Mouse (Mus musculus): ENCODE measurements at regions not wholly inside any gene's neighbourhood (a gene's known extent, or its start where the extent isn't known, plus 50 kb on each side); places are given as distances from the start of the nearest gene placed in this dataset.

DNA sequence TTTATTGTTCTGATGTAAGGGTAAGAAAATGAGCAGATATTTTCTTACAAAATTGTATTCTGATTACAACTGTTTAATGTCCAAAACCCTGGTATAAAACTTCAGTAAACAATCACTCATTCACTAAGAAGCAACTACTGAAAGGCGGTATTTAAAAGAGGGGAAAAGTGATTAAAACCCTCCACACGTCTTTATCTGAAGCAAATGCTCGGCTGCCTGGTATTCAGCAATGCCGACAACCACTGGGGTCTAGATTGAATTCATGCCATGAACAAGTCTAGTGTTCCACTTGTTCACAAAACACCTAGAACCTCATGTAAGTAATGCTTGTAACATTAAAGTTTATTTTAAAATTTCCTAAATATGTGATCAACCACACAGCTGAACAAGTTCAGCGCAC lies 139.2 kb upstream of the Klf14 start:
- no peak overlapping the region for H3K4me3 ChIP-seq (ENCODE audit: low read depth, low read length)
- no peak overlapping the region for H3K27ac ChIP-seq (ENCODE audit: insufficient read depth, low read length)
- no peaks in the 10 kb centered on the region for H3K4me1 ChIP-seq (ENCODE audit: control insufficient read depth, insufficient read depth, low read length)
- H3K9ac ChIP-seq (ENCODE audit: low read depth, poor library complexity, severe bottlenecking), result no peak overlapping the region
- no peaks in the 10 kb centered on the region for H3K36me3 ChIP-seq (ENCODE audit: control insufficient read depth, insufficient read depth, low read length, poor library complexity, severe bottlenecking)
- H3K9me3 ChIP-seq (replicated peaks; ENCODE audit: control insufficient read depth, insufficient read depth, low read length, poor library complexity, severe bottlenecking), result no peaks in the 10 kb centered on the region; the same call in 1 of the 2 replicates
- no peaks in the 10 kb centered on the region for H3K27me3 ChIP-seq (ENCODE audit: control insufficient read depth, insufficient read depth, low read length, poor library complexity, severe bottlenecking)
- TF ChIP-seq EP300 (IDR thresholded peaks at IDR 0.05; ENCODE audit: insufficient read depth, low read depth, low read length) (no peak), CTCF (IDR thresholded peaks at IDR 0.05; ENCODE audit: low read depth, low read length) (no peak), POLR2A (IDR thresholded peaks at IDR 0.05; ENCODE audit: insufficient read depth, low read length) (no peak)

DNA sequence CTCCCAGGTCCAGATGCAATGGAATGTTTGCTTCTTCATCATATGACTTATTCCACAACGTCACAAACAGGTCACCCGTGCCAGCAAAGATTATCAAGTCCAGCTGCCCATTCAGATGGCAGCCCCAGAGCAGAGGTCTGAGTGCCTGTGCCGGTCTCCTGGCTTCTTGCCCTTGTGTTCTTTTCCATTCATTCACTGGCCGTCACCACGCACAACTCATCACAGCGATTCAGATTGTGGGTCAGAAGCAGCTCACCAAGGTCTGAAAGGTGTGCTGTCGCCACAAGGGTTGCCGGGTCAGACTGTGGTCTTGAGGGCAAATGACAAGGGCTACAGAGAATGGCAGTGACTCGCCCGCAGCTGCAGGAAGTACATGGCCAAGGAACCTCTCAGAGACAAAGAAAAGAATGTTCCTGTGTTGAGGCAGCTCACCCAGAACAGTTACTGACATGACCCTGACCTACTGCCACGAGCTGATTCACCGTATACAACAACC lies 141.3 kb upstream of the Klf14 start:
- H3K27ac ChIP-seq (ENCODE audit: insufficient read depth, low read length), result no peak overlapping the region
- no peak overlapping the region for H3K4me3 ChIP-seq (ENCODE audit: low read depth, low read length)
- H3K36me3 ChIP-seq (ENCODE audit: control insufficient read depth, insufficient read depth, low read length, poor library complexity, severe bottlenecking), result no peaks in the 10 kb centered on the region
- H3K9ac ChIP-seq (ENCODE audit: low read depth, poor library complexity, severe bottlenecking), result no peak overlapping the region
- TF ChIP-seq EP300 (IDR thresholded peaks at IDR 0.05; ENCODE audit: insufficient read depth, low read depth, low read length), result no peak
- TF ChIP-seq CTCF (IDR thresholded peaks at IDR 0.05; ENCODE audit: low read depth, low read length), result no peak
- TF ChIP-seq POLR2A (IDR thresholded peaks at IDR 0.05; ENCODE audit: insufficient read depth, low read length), result no peak
- no peaks in the 10 kb centered on the region; the same call in 1 of the 2 replicates for H3K9me3 ChIP-seq (replicated peaks; ENCODE audit: control insufficient read depth, insufficient read depth, low read length, poor library complexity, severe bottlenecking)
- H3K27me3 ChIP-seq (ENCODE audit: control insufficient read depth, insufficient read depth, low read length, poor library complexity, severe bottlenecking), result no peaks in the 10 kb centered on the region
- no peaks in the 10 kb centered on the region for H3K4me1 ChIP-seq (ENCODE audit: control insufficient read depth, insufficient read depth, low read length)

DNA sequence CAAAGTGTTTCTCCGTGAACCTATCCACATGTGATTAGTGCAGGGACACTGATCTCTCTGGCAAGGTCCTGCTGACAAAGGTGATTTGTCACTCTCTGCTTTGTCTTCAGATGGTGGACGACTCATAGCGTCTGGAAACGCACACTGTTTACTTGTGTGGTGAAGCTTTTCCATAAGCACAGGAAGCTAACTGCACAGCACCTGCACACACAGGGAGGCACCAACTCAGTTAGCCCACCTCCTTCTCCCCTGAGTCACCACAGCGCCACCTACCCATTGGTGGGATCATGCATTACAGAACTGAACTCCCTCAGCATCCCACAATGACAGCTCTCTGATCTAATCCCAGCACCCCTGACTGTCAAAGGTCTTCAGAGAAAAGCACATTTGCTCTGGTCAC lies 141.9 kb upstream of the Klf14 start:
- TF ChIP-seq EP300 (IDR thresholded peaks at IDR 0.05; ENCODE audit: insufficient read depth, low read depth, low read length), result no peak
- TF ChIP-seq CTCF (IDR thresholded peaks at IDR 0.05; ENCODE audit: low read depth, low read length), result peak; percentile 61

DNA sequence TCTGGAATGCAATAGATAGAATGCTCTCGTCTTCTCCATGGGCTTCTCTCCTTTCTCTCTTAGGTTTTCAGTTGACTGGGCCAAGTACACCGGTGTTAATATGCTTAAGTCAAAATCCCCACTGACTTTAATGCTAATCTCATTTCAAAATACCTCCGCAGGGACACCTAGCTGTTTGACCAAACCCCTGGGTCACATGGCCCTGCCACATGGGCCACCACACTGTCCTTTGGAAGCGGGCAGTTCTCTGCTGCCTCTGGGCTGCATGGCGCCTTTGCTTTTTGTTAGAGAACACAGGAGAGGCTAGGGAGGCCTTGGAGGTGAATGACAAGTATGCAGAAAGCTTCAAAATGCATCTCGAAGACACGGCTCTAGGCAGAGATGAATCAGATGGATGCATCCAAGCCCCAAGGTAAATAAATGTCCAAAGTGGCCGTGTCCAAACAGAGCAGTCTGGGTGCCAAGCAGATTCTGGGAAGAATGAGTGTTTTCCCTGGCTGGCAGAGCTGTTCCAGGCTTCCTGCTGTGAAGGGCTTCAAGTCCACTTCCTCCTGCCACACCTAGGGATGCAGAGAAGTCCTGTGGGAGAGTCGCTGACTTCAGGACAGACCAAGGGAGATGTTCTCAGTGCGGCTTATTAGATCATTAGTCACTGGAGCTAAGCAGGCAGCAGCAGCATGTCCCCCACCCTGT lies 147.4 kb upstream of the Klf14 start:
- no peak overlapping the region for H3K9ac ChIP-seq (ENCODE audit: low read depth, poor library complexity, severe bottlenecking)
- H3K4me3 ChIP-seq (ENCODE audit: low read depth, low read length), result no peak overlapping the region
- TF ChIP-seq CTCF (IDR thresholded peaks at IDR 0.05; ENCODE audit: low read depth, low read length) (no peak), EP300 (IDR thresholded peaks at IDR 0.05; ENCODE audit: insufficient read depth, low read depth, low read length) (no peak), POLR2A (IDR thresholded peaks at IDR 0.05; ENCODE audit: insufficient read depth, low read length) (no peak)
- no peaks in the 10 kb centered on the region for H3K36me3 ChIP-seq (ENCODE audit: control insufficient read depth, insufficient read depth, low read length, poor library complexity, severe bottlenecking)
- no peak overlapping the region for H3K27ac ChIP-seq (ENCODE audit: insufficient read depth, low read length)
- no peaks in the 10 kb centered on the region for H3K4me1 ChIP-seq (ENCODE audit: control insufficient read depth, insufficient read depth, low read length)
- no peaks in the 10 kb centered on the region for H3K27me3 ChIP-seq (ENCODE audit: control insufficient read depth, insufficient read depth, low read length, poor library complexity, severe bottlenecking)
- no peaks in the 10 kb centered on the region for H3K9me3 ChIP-seq (replicated peaks; ENCODE audit: control insufficient read depth, insufficient read depth, low read length, poor library complexity, severe bottlenecking)

More for the DNA sequence above, 141.9 kb upstream of the Klf14 start:
- H3K27me3 ChIP-seq (ENCODE audit: control insufficient read depth, insufficient read depth, low read length, poor library complexity, severe bottlenecking), result no peaks in the 10 kb centered on the region
- no peak overlapping the region for H3K27ac ChIP-seq (ENCODE audit: insufficient read depth, low read length)
- H3K4me3 ChIP-seq (ENCODE audit: low read depth, low read length), result no peak overlapping the region
- H3K9me3 ChIP-seq (replicated peaks; ENCODE audit: control insufficient read depth, insufficient read depth, low read length, poor library complexity, severe bottlenecking), result no peaks in the 10 kb centered on the region
- no peaks in the 10 kb centered on the region for H3K36me3 ChIP-seq (ENCODE audit: control insufficient read depth, insufficient read depth, low read length, poor library complexity, severe bottlenecking)
- H3K4me1 ChIP-seq (ENCODE audit: control insufficient read depth, insufficient read depth, low read length), result no peaks in the 10 kb centered on the region
- H3K9ac ChIP-seq (ENCODE audit: low read depth, poor library complexity, severe bottlenecking), result no peak overlapping the region

DNA sequence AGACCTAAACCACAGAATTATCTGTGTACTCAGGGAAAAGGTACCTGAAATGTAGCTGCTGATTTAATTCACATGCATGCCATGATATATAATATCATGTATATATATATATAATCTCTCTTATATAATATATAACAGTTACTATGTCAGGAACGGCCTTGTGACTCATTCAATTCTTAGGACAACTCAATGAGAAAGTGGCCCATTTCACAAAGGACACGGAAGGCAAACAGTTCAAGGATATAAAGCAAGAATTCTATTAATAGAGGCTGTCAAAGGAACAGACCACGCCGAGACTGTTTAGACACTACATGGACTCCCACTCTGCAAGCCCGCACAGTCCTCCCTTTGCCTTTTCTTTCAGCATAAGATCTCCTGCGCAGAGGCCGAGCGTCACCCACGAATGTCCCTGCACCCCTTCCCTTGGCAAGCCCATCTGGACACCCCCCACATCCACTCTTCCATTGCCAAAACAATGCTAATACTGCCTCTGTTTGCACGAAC lies 148.0 kb upstream of the Klf14 start:
- no peak overlapping the region for H3K9ac ChIP-seq (ENCODE audit: low read depth, poor library complexity, severe bottlenecking)
- H3K4me1 ChIP-seq (ENCODE audit: control insufficient read depth, insufficient read depth, low read length), result no peaks in the 10 kb centered on the region
- TF ChIP-seq POLR2A (IDR thresholded peaks at IDR 0.05; ENCODE audit: insufficient read depth, low read length) (no peak), CTCF (IDR thresholded peaks at IDR 0.05; ENCODE audit: low read depth, low read length) (no peak), EP300 (IDR thresholded peaks at IDR 0.05; ENCODE audit: insufficient read depth, low read depth, low read length) (no peak)

DNA sequence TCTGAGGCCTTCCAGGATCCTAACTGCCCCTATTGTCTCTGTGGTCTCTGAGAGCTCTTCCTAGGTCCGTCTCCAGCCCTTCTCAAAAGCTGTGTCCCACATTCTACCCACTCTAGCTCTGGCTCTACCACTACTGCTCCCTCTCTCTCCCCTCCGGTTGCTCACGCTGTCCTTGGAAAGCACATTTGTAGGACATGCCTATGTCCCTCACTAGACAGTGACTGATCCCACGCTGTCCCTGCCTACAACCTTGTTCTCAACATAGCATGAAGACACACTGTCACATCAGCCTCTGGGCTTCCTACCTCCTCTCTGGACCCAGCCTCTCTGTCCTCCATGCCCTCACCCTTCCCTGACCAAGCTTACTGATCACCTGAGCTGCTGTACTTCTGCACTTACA lies 148.5 kb upstream of the Klf14 start:
- Histone ChIP-seq H3K4me1 (ENCODE audit: control insufficient read depth, insufficient read depth, low read length) (no peaks in the 10 kb centered on the region), H3K4me3 (ENCODE audit: low read depth, low read length) (no peak overlapping the region), H3K36me3 (ENCODE audit: control insufficient read depth, insufficient read depth, low read length, poor library complexity, severe bottlenecking) (no peaks in the 10 kb centered on the region), H3K9ac (ENCODE audit: low read depth, poor library complexity, severe bottlenecking) (no peak overlapping the region), H3K27ac (ENCODE audit: insufficient read depth, low read length) (no peak overlapping the region), H3K27me3 (ENCODE audit: control insufficient read depth, insufficient read depth, low read length, poor library complexity, severe bottlenecking) (no peaks in the 10 kb centered on the region), H3K9me3 (replicated peaks; ENCODE audit: control insufficient read depth, insufficient read depth, low read length, poor library complexity, severe bottlenecking) (no peaks in the 10 kb centered on the region)
- no peak for TF ChIP-seq EP300 (IDR thresholded peaks at IDR 0.05; ENCODE audit: insufficient read depth, low read depth, low read length)
- TF ChIP-seq CTCF (IDR thresholded peaks at IDR 0.05; ENCODE audit: low read depth, low read length), result no peak
- no peak for TF ChIP-seq POLR2A (IDR thresholded peaks at IDR 0.05; ENCODE audit: insufficient read depth, low read length)

More for the DNA sequence above, 148.0 kb upstream of the Klf14 start:
- Histone ChIP-seq H3K27me3 (ENCODE audit: control insufficient read depth, insufficient read depth, low read length, poor library complexity, severe bottlenecking) (no peaks in the 10 kb centered on the region), H3K27ac (ENCODE audit: insufficient read depth, low read length) (no peak overlapping the region), H3K9me3 (replicated peaks; ENCODE audit: control insufficient read depth, insufficient read depth, low read length, poor library complexity, severe bottlenecking) (no peaks in the 10 kb centered on the region), H3K36me3 (ENCODE audit: control insufficient read depth, insufficient read depth, low read length, poor library complexity, severe bottlenecking) (no peaks in the 10 kb centered on the region), H3K4me3 (ENCODE audit: low read depth, low read length) (no peak overlapping the region)
